Mouse (Mus musculus): Measurements from ENCODE around the gene Lypd8.
"Not testable (repeated sequence)": the region's sequence is repeated elsewhere in the genome, so short reads cannot be mapped to it uniquely, and the experiment has no call there.

Lypd8 gene

GRCm38 (mm10) chr11:58378763-58379278 is at the start of gene Lypd8:
Lypd8 (plus strand) TSS chr11:58379043.
- in situ Hi-C loops (cut with MboI, MseI) = no loop called here

GRCm38 (mm10) chr11:58329906-58330275 is 49.0 kb upstream of the Lypd8 start:
- in situ Hi-C loops (cut with MboI, MseI) = no loop called here

GRCm38 (mm10) chr11:58330276-58331148 is 48.3 kb upstream of the Lypd8 start, which contains the start of the genes Zfp672 and Sh3bp5l:
Zfp672 (minus strand) TSS chr11:58330339.
Sh3bp5l (plus strand) TSS chr11:58330724.
- in situ Hi-C loops (cut with MboI, MseI) = no loop called here

- in situ Hi-C loops (cut with MboI, MseI) = no loop called here
Observed at GRCm38 (mm10) chr11:58331149-58331495, 47.7 kb upstream of the Lypd8 start.

GRCm38 (mm10) chr11:58331546-58331945 is 47.3 kb upstream of the Lypd8 start:
- in situ Hi-C loops (cut with MboI, MseI) = no loop called here

- in situ Hi-C loops (cut with MboI, MseI) = no loop called here
Observed at GRCm38 (mm10) chr11:58334746-58335145, 44.1 kb upstream of the Lypd8 start.

- in situ Hi-C loops (cut with MboI, MseI) = no loop called here
Observed at GRCm38 (mm10) chr11:58346745-58347144, 32.1 kb upstream of the Lypd8 start.

- in situ Hi-C loops (cut with MboI, MseI) = no loop called here
Observed at GRCm38 (mm10) chr11:58350628-58351027, 28.2 kb upstream of the Lypd8 start.

- in situ Hi-C loops (cut with MboI, MseI) = no loop called here
Observed at GRCm38 (mm10) chr11:58351179-58351578, 27.7 kb upstream of the Lypd8 start.

GRCm38 (mm10) chr11:58352681-58353548 is 25.9 kb upstream of the Lypd8 start:
- in situ Hi-C loops (cut with MboI, MseI) = no loop called here

GRCm38 (mm10) chr11:58353709-58354108 is 25.1 kb upstream of the Lypd8 start:
- in situ Hi-C loops (cut with MboI, MseI) = no loop called here

- in situ Hi-C loops (cut with MboI, MseI) = no loop called here
Observed at GRCm38 (mm10) chr11:58354476-58354875, 24.4 kb upstream of the Lypd8 start.

GRCm38 (mm10) chr11:58354927-58355326 is 23.9 kb upstream of the Lypd8 start:
- in situ Hi-C loops (cut with MboI, MseI) = no loop called here

GRCm38 (mm10) chr11:58357042-58357441 is 21.8 kb upstream of the Lypd8 start:
- in situ Hi-C loops (cut with MboI, MseI) = no loop called here

GRCm38 (mm10) chr11:58357844-58358534 is 20.9 kb upstream of the Lypd8 start:
- in situ Hi-C loops (cut with MboI, MseI) = no loop called here

- in situ Hi-C loops (cut with MboI, MseI) = not testable (repeated sequence)
Observed at GRCm38 (mm10) chr11:58362562-58362961, 16.3 kb upstream of the Lypd8 start.

GRCm38 (mm10) chr11:58364454-58364853 is 14.4 kb upstream of the Lypd8 start:
- in situ Hi-C loops (cut with MboI, MseI) = no loop called here

GRCm38 (mm10) chr11:58366191-58366590 is 12.7 kb upstream of the Lypd8 start:
- in situ Hi-C loops (cut with MboI, MseI) = not testable (repeated sequence)

- in situ Hi-C loops (cut with MboI, MseI) = no loop called here
Observed at GRCm38 (mm10) chr11:58377273-58377672, 1.6 kb upstream of the Lypd8 start.

GRCm38 (mm10) chr11:58377686-58378085 is 1.2 kb upstream of the Lypd8 start:
- in situ Hi-C loops (cut with MboI, MseI) = no loop called here

GRCm38 (mm10) chr11:58379516-58379915 is 673 bp downstream of the Lypd8 start:
- in situ Hi-C loops (cut with MboI, MseI) = no loop called here

GRCm38 (mm10) chr11:58382471-58382870 is 3.6 kb downstream of the Lypd8 start:
- in situ Hi-C loops (cut with MboI, MseI) = no loop called here

Data from T-helper 2 cell (primary cell).